Mouse (Mus musculus) hindlimb bud, embryonic 11.5 days (tissue): ENCODE results near the gene Eif5.
"Not testable (repeated sequence)": the region's sequence is repeated elsewhere in the genome, so short reads cannot be mapped to it uniquely, and the experiment has no call there.

ENCODE experiments used
- DNase-seq: peaks from one replicate; pipeline ENCODE4 v3.0.0-alpha.2; 2012; ENCODE audit warnings: low read depth, low spot score; ENCODE audit errors: extremely low spot score

Eif5 gene

GRCm38 (mm10) chr12:111524469-111524868 is 13.3 kb upstream of the Eif5 start:
- no peak for DNase-seq

DNA sequence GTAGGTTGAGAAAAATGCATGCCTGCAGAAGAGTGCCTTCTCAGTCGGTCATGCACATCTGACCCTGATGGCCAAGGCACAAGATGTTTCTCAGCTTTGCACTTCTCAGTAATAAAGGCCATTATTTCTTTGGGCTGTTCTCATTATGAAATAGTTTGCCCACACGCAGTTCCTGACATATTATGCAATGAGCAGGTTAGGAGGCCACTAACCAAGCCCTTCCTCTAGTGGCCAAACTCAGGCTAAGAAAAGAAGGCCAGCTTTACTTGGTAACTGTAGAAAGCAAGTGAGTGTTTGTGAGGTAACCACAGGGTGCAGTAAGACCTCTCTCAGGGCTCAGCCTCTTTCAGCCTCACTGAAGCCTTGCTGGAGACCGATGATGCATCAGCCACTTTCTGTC is 12.9 kb upstream of the Eif5 start:
- no peak for DNase-seq

DNA sequence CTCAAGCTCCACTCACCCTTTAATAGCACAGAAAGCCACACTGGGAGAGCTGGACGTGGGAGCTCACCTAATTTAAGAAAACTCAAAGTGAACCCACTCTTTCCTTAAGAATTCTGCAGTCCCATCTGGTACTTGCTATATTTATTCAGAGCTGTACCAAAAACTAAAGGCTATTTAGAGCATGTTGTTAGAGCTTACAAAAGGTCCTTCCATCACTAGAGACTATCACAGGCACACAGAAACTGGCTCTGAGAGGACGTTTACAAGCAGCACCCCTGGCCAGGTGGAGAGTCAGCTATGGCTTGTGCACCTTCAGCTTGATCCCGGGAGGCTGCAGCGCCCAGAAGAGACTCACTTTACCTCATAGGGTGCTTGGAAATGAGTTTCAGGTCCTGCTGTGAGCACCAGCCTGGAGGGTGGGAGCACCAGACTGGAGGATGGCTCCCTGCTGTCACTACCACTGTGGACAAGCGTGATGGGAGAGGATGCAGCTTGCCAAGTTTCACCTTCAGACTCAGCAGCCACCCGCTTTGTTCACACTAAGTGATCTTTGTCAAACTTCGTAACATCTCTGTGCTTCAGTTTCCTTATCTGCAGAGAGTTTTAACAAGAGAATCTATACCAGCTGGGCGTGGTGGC is 10.1 kb upstream of the Eif5 start:
- no peak for DNase-seq

GRCm38 (mm10) chr12:111529192-111529591 is 8.6 kb upstream of the Eif5 start:
- DNase-seq, result no peak

DNA sequence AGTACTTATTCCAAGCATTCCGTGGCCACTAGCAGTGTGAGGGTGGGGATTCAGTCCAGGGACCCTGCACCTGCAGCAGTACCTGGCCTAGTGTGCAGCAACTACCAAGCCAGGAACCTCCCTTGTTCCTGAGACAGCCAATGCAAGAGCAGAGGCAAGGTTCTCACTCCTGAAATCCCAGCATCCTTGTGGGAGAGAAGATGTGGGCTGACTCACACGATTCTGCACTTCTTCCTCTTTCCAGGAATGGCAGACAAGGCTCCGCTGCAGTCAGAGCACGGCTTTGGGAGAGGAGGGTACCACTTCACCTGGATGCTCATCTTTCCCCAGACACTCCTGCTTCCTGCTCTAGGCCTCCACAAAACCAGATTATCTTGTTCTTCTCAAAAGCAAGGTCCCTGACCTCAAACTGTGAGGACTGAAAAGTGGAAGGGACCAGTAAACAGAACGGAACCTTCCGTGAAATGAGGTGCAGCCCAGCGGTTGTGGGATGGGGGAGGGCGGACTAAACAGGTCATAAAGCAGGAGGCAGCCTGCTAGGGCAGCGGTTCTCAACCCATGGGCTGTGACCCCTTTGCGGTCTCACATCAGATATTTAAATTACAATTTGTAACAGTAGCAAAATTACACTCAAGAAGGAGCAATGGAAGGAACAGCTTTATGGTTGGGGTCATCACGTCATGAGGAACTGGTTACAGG is 4.6 kb upstream of the Eif5 start:
- DNase-seq, result no peak

DNA sequence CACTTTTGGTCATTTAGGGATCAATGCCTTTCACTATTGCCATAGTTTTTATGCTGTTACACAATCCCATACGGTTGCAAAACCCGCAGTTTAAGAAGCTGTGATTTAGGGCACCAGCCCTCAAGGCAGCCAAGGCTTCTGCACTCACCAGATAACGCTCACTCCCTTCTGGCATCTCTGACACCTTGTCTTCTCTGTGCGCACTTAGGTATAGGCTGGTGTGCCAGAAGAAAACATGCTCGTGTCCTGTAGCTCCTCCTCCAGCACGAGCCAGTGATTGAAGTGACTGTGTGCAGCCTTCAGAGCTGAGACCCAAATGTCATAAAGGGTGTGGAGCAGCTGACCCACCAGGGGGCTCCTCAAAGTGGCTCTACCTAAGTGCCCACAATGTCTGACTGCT is 2.5 kb upstream of the Eif5 start:
- DNase-seq, result no peak

- no peak for DNase-seq
These were observed 2.1 kb upstream of the Eif5 start for GRCm38 (mm10) chr12:111535762-111536161.

- DNase-seq, result no peak
These were observed 1.1 kb upstream of the Eif5 start for GRCm38 (mm10) chr12:111536746-111537145.

- no peak for DNase-seq
These were observed 475 bp upstream of the Eif5 start for GRCm38 (mm10) chr12:111537341-111537740.

- no peak for DNase-seq
These were observed 650 bp downstream of the Eif5 start for GRCm38 (mm10) chr12:111538292-111539040.

GRCm38 (mm10) chr12:111539041-111539345 is 1.2 kb downstream of the Eif5 start:
- DNase-seq, result no peak

DNA sequence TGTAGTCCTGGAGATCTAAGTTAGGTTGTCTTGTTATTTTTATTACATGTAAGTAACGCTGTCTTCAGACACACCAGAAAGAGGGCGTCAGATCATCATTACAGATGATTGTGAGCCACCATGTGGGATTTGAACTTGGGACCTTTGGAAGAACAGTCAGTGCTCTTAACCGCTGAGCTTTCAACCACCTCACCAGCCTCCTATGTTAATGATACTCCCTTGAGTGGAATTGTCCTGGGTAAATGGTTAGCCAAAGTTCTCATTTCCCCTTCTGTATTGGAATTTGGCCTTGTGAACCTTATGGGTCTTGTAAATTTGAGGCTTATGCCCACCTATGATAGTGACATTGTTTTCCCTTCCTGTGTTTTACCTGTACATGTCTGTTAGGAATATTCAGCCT is 9.3 kb downstream of the Eif5 start:
- DNase-seq, result no peak

DNA sequence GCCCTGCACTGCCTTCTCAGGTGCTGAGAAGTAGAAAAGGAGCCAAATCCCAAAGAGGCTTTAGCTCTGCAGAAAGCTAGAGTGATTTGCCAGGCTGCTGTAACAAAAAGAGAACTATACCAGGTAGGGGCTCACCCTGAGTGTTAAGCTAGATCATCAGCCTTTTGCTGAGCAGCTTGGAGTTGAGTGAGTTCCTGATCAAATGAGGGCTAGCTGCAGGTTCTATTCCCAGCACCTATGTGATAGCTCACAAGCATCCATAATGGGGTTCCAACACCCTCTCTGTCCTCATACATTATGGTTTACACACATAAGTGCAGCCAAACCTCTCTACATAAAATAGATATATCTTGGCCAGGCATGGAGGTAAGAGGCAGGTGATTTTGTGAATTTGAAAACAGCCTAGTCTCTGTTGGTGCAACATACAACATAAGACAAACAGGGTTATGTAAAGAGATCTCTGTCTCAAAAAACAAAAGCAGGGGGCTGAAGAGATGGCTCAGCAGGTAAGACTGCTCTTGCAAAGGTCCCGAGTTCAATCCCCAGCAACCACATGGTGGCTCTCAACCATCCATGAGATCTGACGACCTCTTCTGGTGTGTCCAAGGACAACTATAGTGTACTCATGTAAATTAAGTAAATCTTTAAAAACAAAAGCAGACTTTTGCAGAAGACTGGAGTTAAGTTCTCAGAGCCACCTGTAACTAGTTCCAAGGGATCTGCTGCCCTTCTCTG is 10.9 kb downstream of the Eif5 start:
- DNase-seq, result no peak

- DNase-seq, result no peak
These were observed 12.9 kb downstream of the Eif5 start for GRCm38 (mm10) chr12:111550679-111551078.

DNA sequence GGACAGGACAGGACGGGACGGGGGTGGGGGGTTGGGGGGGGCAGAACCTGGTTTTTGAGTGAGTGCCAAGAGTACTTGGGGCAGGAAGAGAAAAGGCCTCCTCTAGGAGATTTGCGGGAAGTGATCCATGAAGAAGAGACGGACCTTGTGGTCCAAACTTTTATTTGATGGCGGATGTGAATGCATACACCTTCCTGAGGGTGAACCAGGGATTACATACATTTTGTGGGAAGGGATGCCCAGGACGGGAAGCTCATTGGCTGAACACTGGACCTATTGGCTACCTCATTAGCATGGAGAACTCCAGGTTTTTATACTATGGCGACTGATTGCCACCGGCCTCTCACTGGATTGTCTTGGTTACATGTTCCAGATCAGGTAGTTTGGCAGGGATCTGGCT is 14.5 kb downstream of the Eif5 start:
- DNase-seq, result no peak

DNA sequence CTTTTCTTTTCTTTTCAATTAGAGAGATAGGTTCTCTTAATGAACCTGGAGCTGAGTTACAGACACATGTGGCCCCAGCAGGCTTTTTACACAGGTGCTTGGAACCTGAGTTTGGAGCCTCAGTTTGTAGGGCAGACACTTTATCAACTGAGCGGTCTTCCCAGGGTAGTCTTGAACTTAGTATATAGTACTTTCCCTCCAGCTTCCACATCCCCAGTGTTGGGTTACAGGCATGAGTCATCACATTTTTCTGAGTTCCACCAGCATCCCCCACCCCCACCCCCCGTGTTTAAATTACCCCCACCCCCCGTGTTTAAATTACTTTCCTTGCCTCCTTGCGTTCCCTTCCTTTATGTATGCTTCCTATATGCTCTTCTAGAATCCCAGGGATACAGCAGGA is 17.5 kb downstream of the Eif5 start:
- DNase-seq, result no peak

- DNase-seq, result not testable (repeated sequence)
These were observed 18.1 kb downstream of the Eif5 start for GRCm38 (mm10) chr12:111555893-111556292.

DNA sequence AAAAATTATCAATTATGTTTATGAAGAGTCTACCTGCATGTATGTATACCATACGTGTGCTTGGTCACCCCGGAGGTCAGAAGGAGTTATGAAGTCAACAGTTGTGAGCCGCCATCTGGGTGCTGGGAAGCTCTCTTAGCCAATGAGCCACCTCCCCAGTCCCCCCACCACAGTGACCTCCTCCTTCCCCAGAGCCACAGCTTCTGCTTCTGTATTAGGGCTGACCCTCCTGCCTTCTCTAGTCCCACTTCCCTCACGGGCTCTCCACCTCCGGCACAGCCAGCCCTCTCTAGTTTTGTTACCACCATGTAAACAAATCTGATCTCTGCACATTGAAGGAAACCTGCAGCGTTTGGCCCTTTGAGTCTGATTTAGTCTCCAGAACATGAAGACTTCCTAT is 19.7 kb downstream of the Eif5 start:
- DNase-seq, result no peak

- DNase-seq, result no peak
These were observed 20.8 kb downstream of the Eif5 start for GRCm38 (mm10) chr12:111558655-111559054.

DNA sequence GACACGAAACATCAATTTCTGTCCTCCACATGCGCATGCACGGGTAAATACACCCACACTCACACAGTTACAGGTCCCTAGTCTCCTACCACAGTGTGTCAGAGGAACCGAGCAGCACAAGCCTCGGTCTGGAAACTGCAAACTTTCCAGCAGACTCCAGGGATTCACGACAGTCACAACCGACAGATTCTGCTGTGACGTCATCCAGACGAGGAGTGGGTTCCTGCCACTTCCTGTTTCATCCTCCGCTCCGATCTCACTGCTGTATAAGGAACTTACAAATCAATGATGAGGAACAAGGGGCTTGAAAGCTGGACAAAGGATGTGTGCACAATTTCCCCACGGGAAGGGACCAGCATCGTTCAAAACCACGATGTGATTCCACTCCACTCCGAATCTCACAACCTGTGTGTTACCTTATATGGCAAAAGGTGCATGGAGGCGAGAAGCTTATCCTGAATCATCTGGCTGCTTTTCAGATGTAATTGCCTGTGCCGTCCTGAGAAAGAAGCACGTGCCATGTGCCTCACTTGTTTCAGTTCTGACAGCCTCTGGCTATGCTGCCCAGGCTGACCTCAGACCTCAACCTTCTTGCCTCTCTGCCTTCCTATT is 21.9 kb downstream of the Eif5 start:
- DNase-seq, result no peak

- DNase-seq, result no peak
These were observed 22.5 kb downstream of the Eif5 start for GRCm38 (mm10) chr12:111560286-111560685.
